Mouse (Mus musculus): ENCODE data around the gene Ssr3.
"Not testable (repeated sequence)": the region's sequence is repeated elsewhere in the genome, so short reads cannot be mapped to it uniquely, and the experiment has no call there.

Gene Ssr3

GRCm38 (mm10) chr3:65392421-65392817, at the start of gene Ssr3:
Ssr3 (minus strand) TSS chr3:65392623.
- DNase-seq (ENCODE audit: low spot score): peak; percentile 97

- DNase-seq (ENCODE audit: low spot score): no peak
Measured at GRCm38 (mm10) chr3:65441586-65442111, 49.2 kb upstream of the Ssr3 start.

- peak; percentile 18 for DNase-seq (ENCODE audit: low spot score)
Measured at GRCm38 (mm10) chr3:65438511-65439228, 46.2 kb upstream of the Ssr3 start.

GRCm38 (mm10) chr3:65435812-65436211, 43.4 kb upstream of the Ssr3 start:
- DNase-seq (ENCODE audit: low spot score): no peak

GRCm38 (mm10) chr3:65435101-65435571, 42.7 kb upstream of the Ssr3 start:
- no peak for DNase-seq (ENCODE audit: low spot score)

- DNase-seq (ENCODE audit: low spot score): no peak
Measured at GRCm38 (mm10) chr3:65432236-65432635, 39.8 kb upstream of the Ssr3 start.

- no peak for DNase-seq (ENCODE audit: low spot score)
Measured at GRCm38 (mm10) chr3:65419706-65420105, 27.3 kb upstream of the Ssr3 start.

- DNase-seq (ENCODE audit: low spot score): no peak
Measured at GRCm38 (mm10) chr3:65417913-65418594, 25.6 kb upstream of the Ssr3 start.

- DNase-seq (ENCODE audit: low spot score): no peak
Measured at GRCm38 (mm10) chr3:65416571-65416970, 24.1 kb upstream of the Ssr3 start.

GRCm38 (mm10) chr3:65407891-65408290, 15.5 kb upstream of the Ssr3 start:
- DNase-seq (ENCODE audit: low spot score): no peak

- no peak for DNase-seq (ENCODE audit: low spot score)
Measured at GRCm38 (mm10) chr3:65405781-65406180, 13.4 kb upstream of the Ssr3 start.

- DNase-seq (ENCODE audit: low spot score): no peak
Measured at GRCm38 (mm10) chr3:65397566-65397965, 5.1 kb upstream of the Ssr3 start.

GRCm38 (mm10) chr3:65396835-65397504, 4.5 kb upstream of the Ssr3 start:
- DNase-seq (ENCODE audit: low spot score): no peak

GRCm38 (mm10) chr3:65395111-65395510, 2.7 kb upstream of the Ssr3 start:
- DNase-seq (ENCODE audit: low spot score): not testable (repeated sequence)

- peak; percentile 59 for DNase-seq (ENCODE audit: low spot score)
Measured at GRCm38 (mm10) chr3:65391784-65392420, 521 bp downstream of the Ssr3 start.

- DNase-seq (ENCODE audit: low spot score): no peak
Measured at GRCm38 (mm10) chr3:65391222-65391783, 1.1 kb downstream of the Ssr3 start.

- no peak for DNase-seq (ENCODE audit: low spot score)
Measured at GRCm38 (mm10) chr3:65385771-65386170, 6.7 kb downstream of the Ssr3 start.

GRCm38 (mm10) chr3:65384431-65384830, 8.0 kb downstream of the Ssr3 start:
- DNase-seq (ENCODE audit: low spot score): no peak

GRCm38 (mm10) chr3:65381094-65381493, 11.3 kb downstream of the Ssr3 start:
- DNase-seq (ENCODE audit: low spot score): no peak

GRCm38 (mm10) chr3:65379884-65380539, 12.4 kb downstream of the Ssr3 start:
- DNase-seq (ENCODE audit: low spot score): no peak

GRCm38 (mm10) chr3:65378724-65379123, 13.7 kb downstream of the Ssr3 start:
- DNase-seq (ENCODE audit: low spot score): no peak
